Mouse (Mus musculus) forebrain, embryonic 16.5 days (tissue): Measurements from ENCODE around the gene Slc38a8. TPM values are rescaled to one million over a fixed set of nuclear protein-coding genes. Genes with fewer than 3 reads are reported as not detected.

Source experiments
- ATAC-seq: fragments of 200-750 bp; cut with Nextera tagmentation; 2 replicates; pipeline ENCODE4 v1.8.0; 2017; ENCODE audit warnings: mild to moderate bottlenecking, moderate library complexity
- H3K27ac ChIP-seq: fragments of 300-500 bp; sonication (generic); 2 replicates; pipeline ENCODE4 v1.5.1; 2014; ENCODE audit warnings: low read length, control low read depth
- H3K27me3 ChIP-seq: fragments of 300-500 bp; sonication (generic); replicated peaks from 2 replicates; pipeline ENCODE4 v1.6.1; 2014; ENCODE audit warnings: low read length; ENCODE audit not compliant: control insufficient read depth, insufficient read depth
- H3K36me3 ChIP-seq: fragments of 300-500 bp; sonication (generic); 2 replicates; pipeline ENCODE4 v1.6.1; 2014; ENCODE audit not compliant: control insufficient read depth, insufficient read depth
- H3K4me1 ChIP-seq: fragments of 300-500 bp; sonication (generic); replicated peaks from 2 replicates; pipeline ENCODE4 v1.6.1; 2014; ENCODE audit warnings: low read length; ENCODE audit not compliant: control insufficient read depth, insufficient read depth
- H3K4me2 ChIP-seq: fragments of 300-500 bp; sonication (generic); 2 replicates; pipeline ENCODE4 v1.6.1; 2014; ENCODE audit warnings: mild to moderate bottlenecking, low read length, control low read depth
- H3K4me3 ChIP-seq: fragments of 300-500 bp; sonication (generic); replicated peaks from 2 replicates; pipeline ENCODE4 v1.5.1; 2014; ENCODE audit warnings: mild to moderate bottlenecking, low read length, control low read depth
- H3K9ac ChIP-seq: fragments of 300-500 bp; sonication (generic); replicated peaks from 2 replicates; pipeline ENCODE4 v1.6.1; 2014; ENCODE audit warnings: low read depth, low read length, control low read depth
- H3K9me3 ChIP-seq: fragments of 300-500 bp; sonication (generic); 2 replicates; pipeline ENCODE4 v1.6.1; 2016; ENCODE audit warnings: low read length; ENCODE audit not compliant: control insufficient read depth
- WGBS: fragments of 180-500 bp; shearing (Covaris S2); extraction: QIAGEN DNeasy Blood & Tissue Kit; methylation state at CpG from one replicate; pipeline ENCODE4 v1.1.7; 2014; 5-methylcytosine and 5-hydroxymethylcytosine counted together
- polyA plus RNA-seq: library from polyadenylated mRNA; unstranded; fragments of >200 nt; fragmentation: Nextera tagmentation; extraction: Ambion mirVana; gene quantifications from 2 replicates; pipeline ENCODE4 v1.2.1, GENCODE M21; 2015

The Slc38a8 gene
- polyA plus RNA-seq, 1 experiment from 2014 or later: not detected

GRCm38 (mm10) chr8:119528762-119529161, 27.3 kb upstream of the Slc38a8 start:
- H3K4me3 ChIP-seq: no peak overlapping the region
- no peaks in the 10 kb centered on the region for H3K9me3 ChIP-seq
- no peaks in the 10 kb centered on the region for H3K4me1 ChIP-seq
- H3K36me3 ChIP-seq: peaks cover 53% of the 10 kb centered on the region
- 91% methylated on average over 7 of the region's 7 CpGs for WGBS
- ATAC-seq: no peak
- H3K9ac ChIP-seq: no peak overlapping the region
- H3K27ac ChIP-seq: no peak overlapping the region
- no peaks in the 10 kb centered on the region for H3K27me3 ChIP-seq
- H3K4me2 ChIP-seq: no peak overlapping the region

DNA sequence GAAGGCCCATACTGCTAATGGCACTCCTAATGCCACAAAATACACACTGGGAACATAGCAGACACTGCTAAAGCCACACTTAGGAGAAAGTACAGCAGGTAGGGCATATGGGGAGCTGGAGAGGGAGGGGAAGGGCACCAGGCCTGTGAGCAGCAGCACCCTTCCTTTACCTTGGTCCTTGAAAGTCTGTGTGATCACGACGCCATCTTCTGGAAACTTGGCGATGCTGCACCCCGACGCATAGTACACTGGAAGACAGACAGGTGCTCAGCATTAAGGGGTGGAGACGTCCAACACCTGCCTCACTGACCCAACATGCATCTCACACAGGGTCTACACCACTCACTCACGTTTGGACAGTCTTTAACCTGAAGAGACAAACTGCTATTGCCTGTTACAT, 18.6 kb upstream of the Slc38a8 start:
- no peak for ATAC-seq
- H3K36me3 ChIP-seq: peaks cover 31% of the 10 kb centered on the region
- H3K27ac ChIP-seq: no peak overlapping the region
- H3K4me3 ChIP-seq: no peak overlapping the region
- no peaks in the 10 kb centered on the region for H3K9me3 ChIP-seq
- H3K4me1 ChIP-seq: no peaks in the 10 kb centered on the region
- H3K9ac ChIP-seq: no peak overlapping the region
- H3K4me2 ChIP-seq: no peak overlapping the region
- no peaks in the 10 kb centered on the region for H3K27me3 ChIP-seq
- WGBS: 72% methylated on average over 7 of the region's 7 CpGs

DNA sequence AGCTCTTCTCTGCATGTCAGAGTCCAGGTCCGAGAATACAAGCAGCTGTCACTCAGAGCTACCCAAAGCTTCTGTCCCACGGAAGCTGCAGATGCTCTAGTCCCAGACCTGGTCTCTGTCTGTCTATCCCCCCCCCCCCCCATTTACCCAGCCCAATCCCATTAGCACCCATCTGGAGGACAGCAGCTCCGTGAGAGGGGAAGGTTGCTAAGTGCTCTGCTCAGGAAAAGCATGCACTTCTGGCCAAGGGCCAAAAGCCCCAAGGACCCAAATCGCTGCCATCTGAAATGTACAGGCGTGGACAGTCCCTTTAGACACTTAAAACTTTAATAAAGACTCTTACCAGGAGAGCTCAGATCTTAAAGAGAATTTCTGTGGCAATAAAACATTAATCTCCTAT, 15.2 kb upstream of the Slc38a8 start:
- H3K4me1 ChIP-seq: no peaks in the 10 kb centered on the region
- no peak overlapping the region for H3K4me2 ChIP-seq
- H3K27me3 ChIP-seq: no peaks in the 10 kb centered on the region
- WGBS: 43% methylated on average over 5 of the region's 5 CpGs
- no peak for ATAC-seq
- H3K9me3 ChIP-seq: no peaks in the 10 kb centered on the region
- no peak overlapping the region for H3K9ac ChIP-seq
- H3K4me3 ChIP-seq: no peak overlapping the region
- peaks cover 30% of the 10 kb centered on the region for H3K36me3 ChIP-seq
- H3K27ac ChIP-seq: no peak overlapping the region

GRCm38 (mm10) chr8:119515767-119516166, 14.3 kb upstream of the Slc38a8 start:
- ATAC-seq: no peak
- WGBS: 48% methylated on average over 3 of the region's 3 CpGs
- H3K36me3 ChIP-seq: peaks cover 28% of the 10 kb centered on the region

GRCm38 (mm10) chr8:119514940-119515339, 13.4 kb upstream of the Slc38a8 start:
- Histone ChIP-seq H3K9me3 (no peaks in the 10 kb centered on the region), H3K27me3 (no peaks in the 10 kb centered on the region), H3K4me3 (no peak overlapping the region), H3K27ac (no peak overlapping the region), H3K9ac (no peak overlapping the region), H3K4me1 (no peaks in the 10 kb centered on the region), H3K4me2 (no peak overlapping the region), H3K36me3 (peaks cover 29% of the 10 kb centered on the region)
- 95% methylated on average over 3 of the region's 3 CpGs for WGBS
- ATAC-seq: no peak

More at GRCm38 (mm10) chr8:119515767-119516166, 14.3 kb upstream of the Slc38a8 start:
- H3K4me2 ChIP-seq: no peak overlapping the region
- H3K4me1 ChIP-seq: no peaks in the 10 kb centered on the region
- no peak overlapping the region for H3K9ac ChIP-seq
- H3K27me3 ChIP-seq: no peaks in the 10 kb centered on the region
- H3K9me3 ChIP-seq: no peaks in the 10 kb centered on the region
- H3K4me3 ChIP-seq: no peak overlapping the region
- H3K27ac ChIP-seq: no peak overlapping the region

GRCm38 (mm10) chr8:119513405-119513804, 11.9 kb upstream of the Slc38a8 start:
- Histone ChIP-seq H3K9ac (no peak overlapping the region), H3K27ac (no peak overlapping the region), H3K36me3 (peaks cover 36% of the 10 kb centered on the region), H3K9me3 (no peaks in the 10 kb centered on the region), H3K4me1 (no peaks in the 10 kb centered on the region), H3K4me3 (no peak overlapping the region), H3K27me3 (no peaks in the 10 kb centered on the region), H3K4me2 (no peak overlapping the region)
- 82% methylated on average over 4 of the region's 4 CpGs for WGBS
- ATAC-seq: no peak

DNA sequence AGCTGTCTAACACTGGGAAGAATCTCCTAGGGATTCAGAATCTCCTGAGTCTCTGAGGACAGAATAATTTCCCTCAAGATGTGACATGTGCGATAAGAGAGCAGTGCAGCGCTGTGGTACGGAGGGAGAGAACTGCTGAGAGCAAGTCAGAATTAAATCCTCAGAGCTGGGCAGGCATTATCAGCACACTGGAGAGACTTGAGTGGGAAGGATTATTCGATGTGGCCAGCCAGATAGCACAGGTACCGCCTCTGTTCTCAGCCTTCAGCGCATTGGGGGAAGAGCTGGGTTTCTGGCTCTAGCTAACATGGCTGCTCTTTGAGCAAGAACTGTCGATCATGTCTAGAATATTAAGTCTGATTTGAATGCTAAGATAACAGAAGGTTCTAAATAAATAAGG, 10.2 kb upstream of the Slc38a8 start:
- H3K9me3 ChIP-seq: no peaks in the 10 kb centered on the region
- ATAC-seq: no peak
- no peak overlapping the region for H3K27ac ChIP-seq
- H3K4me2 ChIP-seq: no peak overlapping the region
- no peak overlapping the region for H3K9ac ChIP-seq
- H3K27me3 ChIP-seq: no peaks in the 10 kb centered on the region
- no peaks in the 10 kb centered on the region for H3K4me1 ChIP-seq
- WGBS: 94% methylated on average over 7 of the region's 7 CpGs
- no peak overlapping the region for H3K4me3 ChIP-seq
- H3K36me3 ChIP-seq: peaks cover 32% of the 10 kb centered on the region

DNA sequence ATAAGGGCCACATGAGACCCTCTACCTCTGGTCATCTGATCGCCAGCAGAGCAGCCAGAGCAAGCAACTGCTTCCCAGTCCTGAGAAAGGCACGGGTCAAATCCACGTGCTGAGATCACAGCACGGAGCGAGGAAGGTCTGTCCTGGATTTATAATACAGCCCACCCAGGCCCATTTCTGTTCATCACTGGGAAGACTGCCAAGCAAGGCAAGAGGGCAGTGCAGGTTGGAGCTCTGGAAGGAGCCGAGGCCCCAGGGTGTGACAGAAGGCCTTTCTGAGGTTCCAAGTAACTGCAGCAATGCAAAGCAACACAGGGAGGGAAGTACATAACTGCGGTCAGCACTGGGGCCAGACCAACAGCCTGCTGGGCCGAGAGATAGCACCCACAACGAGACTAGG, 9.0 kb upstream of the Slc38a8 start:
- H3K27ac ChIP-seq: no peak overlapping the region
- no peak overlapping the region for H3K4me2 ChIP-seq
- no peaks in the 10 kb centered on the region for H3K4me1 ChIP-seq
- WGBS: 87% methylated on average over 9 of the region's 9 CpGs
- no peak overlapping the region for H3K9ac ChIP-seq
- H3K4me3 ChIP-seq: no peak overlapping the region
- no peak for ATAC-seq
- no peaks in the 10 kb centered on the region for H3K9me3 ChIP-seq
- no peaks in the 10 kb centered on the region for H3K27me3 ChIP-seq
- peaks cover 31% of the 10 kb centered on the region for H3K36me3 ChIP-seq

DNA sequence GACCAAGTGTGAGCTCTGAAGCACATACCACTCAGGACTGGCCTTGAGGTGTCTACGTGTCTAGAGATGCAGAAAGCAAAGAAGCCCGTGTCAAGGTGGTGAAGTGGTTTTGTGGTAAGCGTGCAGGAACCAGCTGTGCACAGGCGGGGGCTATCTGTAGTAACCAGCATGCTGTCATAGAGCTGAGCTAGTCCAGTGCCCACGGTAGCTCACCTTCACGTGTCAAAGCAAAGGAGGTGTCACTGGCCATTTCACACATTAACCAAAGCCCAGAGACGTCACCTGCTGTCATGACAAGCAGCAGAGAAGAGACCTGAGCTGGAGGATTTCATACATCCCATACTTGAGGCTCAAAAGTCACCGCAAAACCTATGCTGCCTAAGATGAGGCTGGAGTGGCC, 4.6 kb upstream of the Slc38a8 start:
- Histone ChIP-seq H3K27me3 (no peaks in the 10 kb centered on the region), H3K27ac (no peak overlapping the region), H3K9me3 (no peaks in the 10 kb centered on the region), H3K36me3 (peaks cover 18% of the 10 kb centered on the region), H3K4me3 (no peak overlapping the region), H3K4me2 (no peak overlapping the region), H3K4me1 (peaks cover 8% of the 10 kb centered on the region), H3K9ac (no peak overlapping the region)
- 79% methylated on average over 8 of the region's 8 CpGs for WGBS
- ATAC-seq: no peak

- ATAC-seq: no peak
- WGBS: 20% methylated on average over 9 of the region's 9 CpGs
- no peaks in the 10 kb centered on the region for H3K27me3 ChIP-seq
- H3K4me2 ChIP-seq: no peak overlapping the region
- no peak overlapping the region for H3K9ac ChIP-seq
- H3K9me3 ChIP-seq: no peaks in the 10 kb centered on the region
- peaks cover 16% of the 10 kb centered on the region for H3K36me3 ChIP-seq
- peaks cover 8% of the 10 kb centered on the region for H3K4me1 ChIP-seq
- no peak overlapping the region for H3K27ac ChIP-seq
- no peak overlapping the region for H3K4me3 ChIP-seq
Measured at GRCm38 (mm10) chr8:119505488-119505887, 4.0 kb upstream of the Slc38a8 start.
